29 mouse cellular contexts compared by ENCODE assay signal in genomic region chr8:94453868-94454488, GRCm38 (mm10). TPM values are rescaled to one million over a fixed set of nuclear protein-coding genes. Genes with fewer than 3 reads are reported as not detected.
A peak's percentile ranks its signal among the peaks of the same experiment; 100 is the strongest.
DNase-seq lines count a peak whose midpoint lies in the region; TF ChIP-seq lines count a peak whose summit lies in the region.
"Had no signal": no experiment of that assay in that cellular context is flagged by ENCODE, and none has a peak within 500 bp of the region (broad histone marks: within the 10 kb centered on the region; RNA-seq: fewer than 3 reads in every experiment).

No protein-coding gene starts in this region.

- no peak overlapping the region for H3K4me3 ChIP-seq in spleen, adult 2 months (ENCODE audit: extremely low read depth, insufficient read depth, insufficient read length)
- H3K4me3 ChIP-seq: embryonic facial prominence, embryonic 10.5 days; embryonic facial prominence, embryonic 15.5 days; forebrain, embryonic 12.5 days; heart, embryonic 13.5 days; hindbrain, embryonic 15.5 days; intestine, embryonic 15.5 days; limb, embryonic 10.5 days; limb, embryonic 15.5 days; myocyte had no signal

- DNase-seq in spleen, adult 2 months (ENCODE audit: low read depth in 1 of 2, low spot score in 2 of 2), result peak; percentile 1 to 22
- no peak for DNase-seq in spleen, adult 12 weeks (ENCODE audit: low spot score)
- DNase-seq in ES-CJ7 (ENCODE audit: low read depth, low spot score), result peak; percentile 45
- peak; percentile 81 for DNase-seq in induced T-regulatory cell, adult 2 months (ENCODE audit: low read depth)
- no peak for DNase-seq in cerebellum, postnatal 10 days
- no peak for DNase-seq in gastrocnemius, adult 18-20 months (ENCODE audit: low spot score)
- DNase-seq in cerebellum, adult 8-10 months, result no peak
- DNase-seq: adrenal gland, postnatal 25 days; cerebellum, adult 18-20 months; cerebellum, postnatal 25 days; gastrocnemius, postnatal 14 days; heart, adult 18-20 months; heart, postnatal 10 days; kidney, adult 8-10 months; kidney, postnatal 4 days; lung, postnatal 36 days; right cerebral cortex, postnatal 14 days; thymus, postnatal 14 days had no signal

- TF ChIP-seq POLR2A in spleen, adult 2 months (IDR thresholded peaks at IDR 0.05; ENCODE audit: low read depth, low read length), result no peak

- WGBS in spleen, adult 2 months, result 59% methylated on average over 6 of the region's 6 CpGs

- H3K27ac ChIP-seq in spleen, adult 2 months (ENCODE audit: insufficient read depth, low read length), result peak overlapping the region; percentile 41
- H3K27ac ChIP-seq: embryonic facial prominence, embryonic 10.5 days; embryonic facial prominence, embryonic 15.5 days; forebrain, embryonic 12.5 days; heart, embryonic 13.5 days; hindbrain, embryonic 15.5 days; intestine, embryonic 15.5 days; kidney, postnatal 0 days; limb, embryonic 10.5 days; limb, embryonic 15.5 days had no signal

- H3K4me1 ChIP-seq in spleen, adult 2 months (ENCODE audit: control insufficient read depth, insufficient read depth, insufficient read length), result no peaks in the 10 kb centered on the region; the same call in 1 of the 2 replicates
- H3K4me1 ChIP-seq: embryonic facial prominence, embryonic 10.5 days; embryonic facial prominence, embryonic 15.5 days; forebrain, embryonic 12.5 days; heart, embryonic 13.5 days; hindbrain, embryonic 15.5 days; intestine, embryonic 15.5 days; limb, embryonic 10.5 days; limb, embryonic 15.5 days had no signal

- H3K36me3 ChIP-seq in spleen, adult 2 months (ENCODE audit: control insufficient read depth, insufficient read depth, low read length), result peaks cover 1% of the 10 kb centered on the region; the same call in 1 of the 2 replicates
- H3K36me3 ChIP-seq: embryonic facial prominence, embryonic 10.5 days; embryonic facial prominence, embryonic 15.5 days; forebrain, embryonic 12.5 days; heart, embryonic 13.5 days; hindbrain, embryonic 15.5 days; intestine, embryonic 15.5 days; limb, embryonic 10.5 days; limb, embryonic 15.5 days had no signal

- TF ChIP-seq CTCF in spleen, adult 2 months (IDR thresholded peaks at IDR 0.05; ENCODE audit: extremely low read depth, insufficient read depth, insufficient read length, insufficient replicate concordance), result no peak

- H3K27me3 ChIP-seq in spleen, adult 2 months (ENCODE audit: control insufficient read depth, insufficient read depth, low read length), result no peaks in the 10 kb centered on the region
- H3K27me3 ChIP-seq: embryonic facial prominence, embryonic 15.5 days; forebrain, embryonic 12.5 days; heart, embryonic 13.5 days; hindbrain, embryonic 15.5 days; intestine, embryonic 15.5 days; limb, embryonic 15.5 days had no signal

RNA-seq across cellular contexts. Expression of gene Nlrc5, which starts 19.8 kb away (rescaled TPM):
- polyA plus RNA-seq in spleen, adult 2 months (2012; rRNA removed), result 47.3 and 58.1 TPM in 2 replicates
- total RNA-seq in gastrocnemius, adult 18-20 months (2021), result under 1 TPM; 0.83 to 0.98 TPM
- polyA plus RNA-seq: embryonic facial prominence, embryonic 10.5 days; limb, embryonic 10.5 days; midbrain, embryonic 11.5 days had no signal

Comparison
In these comparisons a context has a peak if more than half of its experiments do, and no peak if none do; other contexts are left out.
1. DNase-seq: peak in spleen, adult 2 months (2 of 2), ES-CJ7 (single experiment) and induced T-regulatory cell, adult 2 months (single experiment); none in spleen, adult 12 weeks (single experiment), cerebellum, postnatal 10 days (0 of 2), gastrocnemius, adult 18-20 months (single experiment) and cerebellum, adult 8-10 months (single experiment).